Mouse (Mus musculus) megakaryocyte, adult 5-6 weeks (primary cell): ENCODE data around the gene Scgb3a1. TPM values are rescaled to one million over a fixed set of nuclear protein-coding genes. Genes with fewer than 3 reads are reported as not detected.

Experiments used
- ATAC-seq: 2 replicates; pipeline ENCODE4 v1.8.0; 2016; ENCODE audit warnings: mild to moderate bottlenecking, inconsistent platforms; ENCODE audit not compliant: poor library complexity, severe bottlenecking
- total RNA-seq, 2 experiments: library from RNA; stranded (forward) in 1 of 2; stranded (reverse) in 1 of 2; fragments of 153-499, 151-499 nt in 1 of 2; fragments of 221-1000, 200-1000 nt in 1 of 2; gene quantifications; 2 replicates each; pipeline versions ENCODE4 v1.2.3 to v1.2.4; 2015 to 2017

The Scgb3a1 gene
- total RNA-seq (2015) = not detected in 2 replicates
- total RNA-seq (2017) = not detected in 2 replicates

DNA sequence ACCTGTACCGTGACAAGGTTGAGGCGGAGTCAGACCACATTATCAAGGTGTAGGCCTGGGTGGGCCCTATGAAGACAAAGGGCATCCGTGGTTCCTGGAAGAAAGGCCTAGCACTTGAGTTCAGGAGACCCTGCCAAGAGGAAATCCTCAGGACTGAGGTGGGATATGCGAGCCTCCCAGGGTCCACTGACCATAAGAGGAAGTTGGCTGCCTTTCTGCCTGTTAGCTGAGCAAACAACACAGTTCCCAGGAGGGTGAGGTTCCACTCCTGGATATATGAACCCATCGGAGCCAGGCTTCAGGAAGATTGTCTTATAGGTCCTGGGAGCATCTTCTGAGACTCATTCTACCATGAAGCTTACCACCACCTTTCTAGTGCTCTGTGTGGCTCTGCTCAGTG is at the start of gene Scgb3a1:
TSS of gene Scgb3a1 (plus strand) at position 301 of the 400 bp plus-strand sequence.
- no peak for ATAC-seq

DNA sequence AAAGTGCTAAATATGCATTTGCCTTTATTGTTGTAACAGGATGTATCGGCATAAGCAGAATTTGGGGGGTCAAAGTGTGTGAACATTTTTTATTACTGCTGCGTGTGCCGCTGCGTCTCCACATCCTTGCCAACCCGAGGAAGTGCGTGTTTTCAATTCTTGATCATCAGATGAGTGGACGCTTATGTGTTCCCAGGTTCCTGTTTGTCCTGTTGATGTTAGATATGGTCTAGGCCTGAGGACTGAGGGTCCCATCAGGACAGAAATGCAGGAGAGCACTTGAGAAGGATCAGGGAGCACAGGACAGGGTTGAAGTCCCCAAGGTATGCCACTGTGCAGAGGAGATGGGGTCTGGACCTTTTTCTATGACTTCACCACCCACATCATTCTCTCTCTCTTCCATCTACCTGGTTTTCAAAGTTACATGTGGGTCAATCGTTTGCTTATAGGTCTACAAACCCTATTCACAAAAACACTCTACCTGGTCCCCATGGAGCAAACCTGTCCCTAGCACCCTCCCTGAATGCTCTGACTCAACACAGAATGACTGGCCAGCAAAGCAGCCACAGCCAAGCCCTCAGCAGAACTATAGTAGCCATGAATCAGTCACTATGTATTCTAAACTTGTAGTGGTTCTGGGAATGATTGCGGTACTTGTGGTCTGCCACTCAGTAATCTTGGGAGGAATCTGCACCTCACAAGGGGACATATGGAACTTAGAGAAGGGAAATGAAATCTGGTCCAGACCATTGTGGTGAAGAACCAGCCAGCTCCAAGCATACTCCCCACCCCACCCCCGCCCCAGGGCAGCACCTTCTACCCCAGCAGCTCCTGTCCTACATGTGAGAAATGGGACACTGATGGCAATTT is 47.3 kb upstream of the Scgb3a1 start:
- no peak for ATAC-seq

DNA sequence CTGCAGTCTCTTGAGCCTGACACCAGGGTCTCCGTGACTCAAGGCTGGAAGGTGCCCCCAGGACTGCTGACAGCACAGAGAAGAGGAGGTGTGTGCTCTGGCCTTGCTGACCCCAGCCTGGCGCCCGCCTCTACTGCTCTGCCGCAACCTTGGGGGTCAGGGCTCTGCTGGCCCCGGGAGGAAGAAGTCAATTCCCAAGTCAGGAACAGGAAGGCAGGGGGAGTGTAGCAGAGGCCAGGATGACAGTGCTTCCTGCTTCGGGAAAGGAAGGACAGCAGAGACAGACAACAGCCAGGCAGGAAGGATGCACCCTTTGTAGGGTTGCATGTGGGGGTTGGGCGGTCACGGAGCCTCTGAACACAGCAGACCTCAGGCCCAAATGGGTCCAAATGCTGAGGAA is 44.9 kb upstream of the Scgb3a1 start:
- ATAC-seq = no peak

DNA sequence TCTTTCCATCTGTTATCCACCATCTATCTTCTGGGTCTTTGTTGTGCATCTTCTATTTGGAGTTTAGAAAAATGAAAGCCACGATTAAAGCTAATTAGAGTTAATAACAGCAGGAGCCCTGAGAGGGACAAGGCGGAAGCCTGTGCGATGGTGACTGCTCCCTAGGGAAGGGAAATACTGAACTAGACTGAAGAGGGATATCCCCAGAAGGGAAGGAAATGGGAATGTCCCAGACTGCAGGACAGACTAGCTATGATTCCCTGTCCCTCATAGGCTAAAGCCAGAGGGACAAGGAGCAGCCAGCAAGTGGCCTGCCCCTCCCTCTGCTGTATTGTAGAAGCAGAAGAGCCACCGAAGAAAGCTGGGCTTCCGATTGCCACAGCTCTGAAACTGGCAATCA is 41.5 kb upstream of the Scgb3a1 start:
- no peak for ATAC-seq

DNA sequence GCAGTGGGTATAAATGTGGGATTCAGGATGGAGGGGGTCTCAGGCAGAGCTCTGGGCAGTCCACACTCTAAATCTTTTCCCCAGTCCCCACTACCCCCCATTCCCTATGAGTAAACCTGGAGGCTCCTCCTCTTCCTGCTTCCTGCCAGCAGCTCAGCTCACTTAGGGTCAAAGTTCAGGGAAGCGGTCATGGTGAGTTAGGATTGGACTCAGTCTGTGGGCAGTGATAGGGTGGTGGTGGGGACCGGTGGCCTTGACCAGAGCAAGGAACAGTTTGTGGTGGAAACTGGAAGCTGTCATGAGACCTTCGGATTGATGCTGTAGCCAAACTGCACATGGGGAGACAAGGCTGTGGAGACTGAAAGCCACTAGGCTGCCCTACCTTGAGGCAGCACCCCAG is 39.3 kb upstream of the Scgb3a1 start:
- no peak for ATAC-seq

DNA sequence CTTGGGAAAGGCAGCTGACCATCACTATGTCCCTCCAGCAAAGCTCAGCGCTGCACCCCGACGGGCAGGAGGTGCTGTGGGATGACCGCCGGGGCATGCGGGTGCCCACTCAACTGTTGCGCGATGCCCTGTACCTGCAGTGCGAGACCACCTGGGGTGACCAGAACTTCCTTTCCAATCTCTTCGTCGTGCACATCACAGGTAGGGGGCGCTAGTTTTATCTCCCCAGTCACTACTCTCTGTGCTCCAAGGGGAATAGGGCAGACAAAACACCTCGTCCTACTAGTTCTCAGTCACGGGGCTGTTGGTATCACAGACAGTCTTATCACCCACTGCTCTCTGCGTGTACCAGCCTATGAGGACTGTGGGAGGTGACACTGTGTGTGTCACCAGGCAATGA is 37.5 kb upstream of the Scgb3a1 start:
- no peak for ATAC-seq

DNA sequence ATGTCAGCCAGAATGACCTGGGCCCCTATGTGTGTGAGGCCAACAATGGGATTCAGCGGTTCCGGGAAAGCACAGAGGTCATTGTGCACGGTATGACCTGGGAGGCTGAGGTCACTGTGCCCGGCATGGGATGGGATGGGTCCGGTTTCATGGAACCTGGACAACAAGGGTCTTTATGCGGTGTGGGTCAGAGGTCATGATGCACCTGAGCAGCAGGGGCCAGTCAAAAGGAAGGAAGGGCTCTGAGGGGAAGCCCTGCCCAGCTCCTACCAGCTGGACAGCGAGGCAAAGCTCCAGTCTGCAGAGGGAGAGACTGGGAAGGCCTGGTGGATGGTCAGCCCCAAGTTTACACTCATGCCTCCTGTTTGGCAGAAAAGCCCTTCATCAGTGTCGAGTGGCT is 36.7 kb upstream of the Scgb3a1 start:
- no peak for ATAC-seq

DNA sequence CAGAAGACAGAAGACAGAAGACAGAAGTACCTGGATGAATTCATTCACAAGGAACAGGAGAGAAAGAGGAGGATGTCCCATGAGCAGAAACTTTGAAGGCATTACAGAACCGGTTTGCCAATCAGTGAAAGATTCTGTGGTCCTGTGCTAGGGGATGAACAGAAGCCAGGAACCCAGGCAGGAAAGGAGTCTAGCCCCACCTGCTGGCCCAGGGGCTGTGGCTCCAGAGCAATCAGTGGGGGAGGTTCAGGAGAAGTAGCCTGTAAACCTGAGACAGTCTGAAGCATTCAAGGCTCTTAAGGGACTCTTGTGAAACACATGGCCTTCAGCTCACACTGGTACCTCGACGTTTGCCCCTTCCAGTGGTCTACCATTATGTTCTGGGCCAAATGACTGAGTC is 32.3 kb upstream of the Scgb3a1 start:
- ATAC-seq = no peak

DNA sequence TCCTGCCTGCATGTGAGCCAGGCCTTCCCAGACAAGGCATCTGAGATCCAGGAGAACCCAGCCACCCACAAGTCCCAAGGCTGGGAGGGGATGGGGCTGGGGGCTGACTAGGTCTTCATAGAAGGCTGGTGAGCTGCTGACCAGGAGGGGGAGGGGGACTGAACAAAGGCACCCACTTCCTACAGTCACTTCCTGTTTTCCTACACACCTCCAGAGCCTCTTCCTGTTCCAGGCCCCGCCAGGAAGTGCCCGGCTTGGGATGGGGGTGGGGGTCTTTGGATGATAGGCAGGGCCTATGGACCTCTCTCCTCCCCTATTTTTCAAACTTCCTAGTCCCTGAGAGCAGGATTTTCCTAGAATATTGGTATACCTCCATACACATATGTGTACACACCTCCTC is 31.2 kb upstream of the Scgb3a1 start:
- no peak for ATAC-seq

DNA sequence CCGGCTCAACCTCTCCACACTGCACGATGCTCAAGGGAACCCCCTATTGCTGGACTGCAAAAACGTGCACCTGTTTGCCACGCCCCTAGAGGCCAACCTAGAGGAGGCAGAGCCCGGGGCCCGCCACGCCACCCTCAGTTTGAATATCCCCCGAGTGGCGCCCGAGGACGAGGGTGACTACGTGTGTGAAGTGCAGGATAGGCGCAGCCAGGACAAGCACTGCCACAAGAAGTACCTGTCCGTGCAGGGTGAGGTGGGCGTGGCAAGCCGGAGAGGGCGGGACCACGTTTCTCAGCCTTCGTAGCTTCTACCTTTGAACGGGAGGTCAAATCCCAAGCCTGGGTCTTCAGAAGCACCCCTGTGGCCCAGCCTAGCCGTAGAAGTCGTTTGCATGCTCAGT is 29.3 kb upstream of the Scgb3a1 start:
- no peak for ATAC-seq

DNA sequence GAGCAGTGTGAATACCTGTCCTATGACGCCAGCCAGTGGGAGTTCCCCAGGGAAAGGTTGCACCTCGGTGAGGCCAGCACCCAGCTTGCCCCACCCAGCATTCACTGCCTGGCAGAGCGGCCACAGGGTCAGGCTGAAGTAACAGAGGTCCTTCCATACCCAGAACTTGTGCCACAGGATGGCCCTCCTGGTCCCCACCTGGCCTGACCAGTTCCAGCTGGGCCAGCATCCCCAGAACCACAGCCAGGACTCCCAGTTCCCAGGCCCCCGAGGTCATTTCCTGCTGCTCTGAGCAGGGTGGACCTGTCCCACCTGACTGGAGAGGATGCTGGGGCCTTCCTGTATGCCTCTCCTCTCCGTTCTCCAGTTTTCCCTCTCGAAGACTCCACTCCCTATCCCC is 27.7 kb upstream of the Scgb3a1 start:
- ATAC-seq = no peak

DNA sequence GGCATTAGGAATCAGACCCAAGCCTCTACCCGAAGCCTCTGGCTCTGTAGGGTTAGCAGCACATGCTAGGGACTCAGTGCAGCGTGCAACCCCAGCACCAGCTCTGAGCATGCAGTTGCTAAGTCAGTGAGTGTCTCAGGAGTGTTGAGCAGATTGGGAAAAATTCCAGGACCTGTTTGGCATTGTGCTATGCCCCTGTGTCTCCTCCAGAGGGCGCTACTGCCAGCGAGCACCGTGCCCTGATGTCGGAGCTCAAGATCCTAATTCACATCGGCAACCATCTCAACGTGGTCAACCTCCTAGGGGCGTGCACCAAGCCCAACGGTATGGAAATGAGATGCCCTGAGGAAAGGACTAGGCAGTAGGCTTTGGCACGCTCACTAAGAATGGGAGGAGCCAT is 27.0 kb upstream of the Scgb3a1 start:
- no peak for ATAC-seq

DNA sequence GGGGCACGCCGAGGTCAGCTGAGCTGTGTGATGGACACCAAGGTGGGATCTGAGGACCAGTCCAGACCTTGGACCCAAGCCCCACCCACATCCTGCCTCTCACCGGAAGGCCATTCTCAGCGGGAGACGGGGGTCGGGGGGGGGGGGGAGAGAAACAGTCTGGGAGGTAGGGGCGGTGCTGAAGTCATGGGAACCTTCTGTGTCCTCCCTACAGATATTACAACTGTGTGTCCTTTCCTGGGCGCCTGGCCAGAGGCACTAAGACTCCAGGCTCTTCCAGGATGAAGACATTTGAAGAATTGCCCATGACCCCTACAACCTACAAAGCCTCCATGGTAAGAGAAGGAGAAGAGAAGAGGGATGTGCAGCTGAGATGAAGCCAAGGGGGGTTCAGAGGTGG is 17.7 kb upstream of the Scgb3a1 start:
- ATAC-seq = no peak

DNA sequence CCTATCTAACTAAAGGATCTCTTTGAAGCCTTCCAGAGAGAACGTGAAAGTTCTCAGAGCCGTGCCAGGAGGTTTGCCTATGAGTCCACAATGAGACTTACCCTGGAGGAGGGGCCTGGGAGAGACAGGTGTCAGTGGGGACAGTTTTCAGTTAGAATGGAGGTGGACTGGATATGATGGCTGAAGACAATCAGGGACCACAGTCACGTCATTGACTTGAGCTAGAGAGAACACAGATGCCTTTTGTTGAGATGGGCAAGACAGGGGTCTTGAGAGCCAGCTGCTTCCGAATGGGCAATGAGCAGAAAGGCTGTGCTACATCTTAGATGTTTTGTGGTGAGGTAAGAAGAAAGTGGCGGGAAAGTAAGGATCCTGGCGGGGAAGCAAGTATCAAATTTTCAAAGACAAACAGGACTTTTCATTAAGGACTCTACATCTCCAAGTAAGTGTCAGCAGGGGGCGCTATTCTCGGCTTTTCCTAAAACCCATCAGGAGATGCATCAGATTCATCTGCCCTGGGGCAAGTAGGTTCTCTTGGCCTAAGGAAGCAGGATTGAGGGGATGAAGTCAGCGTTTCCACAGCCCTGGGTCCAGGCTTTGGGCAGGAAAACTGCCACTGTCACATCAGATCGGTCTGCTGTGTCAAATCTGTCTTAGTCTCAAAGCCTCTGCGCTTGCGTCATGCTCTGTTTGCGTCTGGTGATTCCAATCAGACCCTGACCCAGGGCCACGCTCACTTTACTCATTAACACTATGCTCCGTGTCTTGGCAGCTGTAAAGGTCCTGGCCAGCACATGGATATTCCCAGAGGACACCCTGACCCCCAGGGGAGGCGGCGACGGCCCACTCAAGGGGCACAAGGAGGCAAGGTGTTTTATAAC is 13.1 kb upstream of the Scgb3a1 start:
- ATAC-seq = no peak

DNA sequence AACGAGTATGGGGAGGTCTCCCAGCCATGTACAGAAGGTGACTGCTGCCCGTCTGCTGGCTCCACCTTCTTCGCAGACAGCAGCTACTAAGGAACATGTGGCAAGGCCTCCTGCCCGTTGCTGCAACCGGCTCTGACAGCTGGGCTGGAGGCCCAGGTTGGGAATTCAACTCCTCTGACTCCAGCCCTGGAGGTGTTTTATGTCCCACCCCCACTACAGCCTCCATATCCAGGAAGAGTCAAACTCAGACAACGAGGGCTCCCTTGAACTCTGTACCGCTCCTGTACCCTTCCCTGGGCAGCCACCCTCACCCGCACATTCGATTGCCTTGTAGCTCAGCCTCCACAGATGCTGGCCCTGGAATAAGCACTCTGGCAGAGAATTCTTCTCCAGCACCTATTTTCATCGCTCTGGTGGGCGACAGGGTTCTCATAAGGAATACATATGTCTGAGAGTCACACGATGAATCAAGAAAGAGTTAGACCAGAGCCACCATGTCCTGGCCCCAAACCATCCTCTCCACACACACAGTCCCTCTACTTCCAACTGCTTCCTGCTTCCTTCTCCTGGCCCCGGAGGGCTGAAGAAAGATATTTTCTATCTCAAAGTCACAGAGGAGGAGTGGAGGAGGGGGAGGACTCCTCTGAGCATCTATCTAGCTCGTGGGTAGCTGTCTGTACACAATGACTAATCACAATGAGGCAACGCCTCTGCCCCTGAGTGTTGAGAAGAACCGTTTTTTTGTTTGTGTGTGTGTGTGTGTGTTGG is 12.2 kb upstream of the Scgb3a1 start:
- no peak for ATAC-seq

DNA sequence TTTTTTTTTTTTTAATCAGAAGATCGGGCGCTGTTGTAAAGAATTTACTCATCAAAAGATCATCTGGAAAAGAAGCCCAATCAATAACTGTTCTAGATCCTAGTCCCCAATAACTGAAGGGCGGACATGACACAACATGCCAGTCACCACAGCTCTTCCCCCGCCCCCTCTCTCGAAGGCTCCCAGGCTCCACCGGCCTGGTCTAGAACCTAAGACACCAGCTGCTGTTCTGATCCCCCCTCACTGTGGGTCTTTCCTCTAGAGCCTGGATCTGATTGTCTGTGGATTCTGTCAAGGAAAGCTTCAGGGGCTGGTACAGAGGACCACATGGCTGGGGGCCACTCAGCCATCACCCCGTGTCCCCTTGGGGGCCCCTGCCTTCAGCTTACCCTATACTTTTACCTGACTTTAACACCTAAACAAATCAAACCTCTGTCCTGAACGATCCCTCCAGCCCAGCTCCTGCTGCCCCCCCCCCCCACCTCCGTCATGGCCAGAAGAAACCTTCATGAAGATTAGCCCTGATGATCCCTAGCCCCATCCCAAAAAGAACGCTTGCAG is 11.6 kb upstream of the Scgb3a1 start:
- ATAC-seq = no peak

DNA sequence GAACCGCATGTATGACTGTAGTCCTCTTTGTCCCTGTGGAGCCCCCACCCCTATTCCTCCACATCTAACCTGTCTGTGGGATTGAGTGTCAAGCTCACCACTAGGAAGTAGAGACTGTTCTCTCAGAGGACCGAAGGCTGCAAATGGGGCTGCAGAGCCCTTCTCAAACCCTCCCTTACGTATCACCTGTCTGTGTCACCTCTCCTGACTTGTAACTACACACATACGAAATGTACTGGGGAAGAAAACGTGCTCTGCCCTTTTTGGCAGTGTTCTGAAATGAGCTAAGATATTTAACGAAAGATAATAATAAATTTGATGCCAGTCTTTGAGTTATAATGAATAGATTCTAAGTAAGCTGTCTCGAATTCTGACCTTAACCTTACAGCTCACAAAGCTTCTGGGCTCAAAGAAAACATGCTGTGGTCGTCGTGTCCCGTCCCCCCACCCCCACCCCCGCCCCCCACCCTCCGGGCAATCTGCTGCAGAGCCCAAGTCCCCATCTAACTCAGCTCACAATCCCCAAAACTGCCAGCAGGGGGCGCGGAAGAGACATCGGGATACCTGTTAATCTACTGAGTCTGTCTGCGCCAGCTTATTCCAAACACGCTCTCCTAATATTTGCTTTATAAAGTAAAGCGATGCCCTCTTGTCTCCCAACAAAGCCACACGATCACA is 10.9 kb upstream of the Scgb3a1 start:
- peak; percentile 82 for ATAC-seq

DNA sequence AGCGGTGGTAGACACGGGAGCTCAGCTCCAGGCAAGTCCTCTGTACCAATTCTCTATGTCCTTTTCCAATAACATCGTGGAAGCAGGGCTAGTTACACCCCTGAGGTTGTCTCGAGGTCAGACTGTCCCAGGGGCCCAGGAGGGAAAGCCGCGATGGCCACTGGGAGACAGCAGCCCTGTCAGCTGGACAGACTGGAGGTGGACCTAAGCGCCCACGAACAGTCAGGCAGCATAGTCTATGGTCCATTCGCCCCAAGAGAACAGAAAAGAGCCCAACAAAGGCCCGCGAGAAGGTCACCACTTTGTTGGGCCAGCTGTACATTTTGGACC is 10.4 kb upstream of the Scgb3a1 start:
- peak; percentile 30; the same call in 1 of the 2 replicates for ATAC-seq

DNA sequence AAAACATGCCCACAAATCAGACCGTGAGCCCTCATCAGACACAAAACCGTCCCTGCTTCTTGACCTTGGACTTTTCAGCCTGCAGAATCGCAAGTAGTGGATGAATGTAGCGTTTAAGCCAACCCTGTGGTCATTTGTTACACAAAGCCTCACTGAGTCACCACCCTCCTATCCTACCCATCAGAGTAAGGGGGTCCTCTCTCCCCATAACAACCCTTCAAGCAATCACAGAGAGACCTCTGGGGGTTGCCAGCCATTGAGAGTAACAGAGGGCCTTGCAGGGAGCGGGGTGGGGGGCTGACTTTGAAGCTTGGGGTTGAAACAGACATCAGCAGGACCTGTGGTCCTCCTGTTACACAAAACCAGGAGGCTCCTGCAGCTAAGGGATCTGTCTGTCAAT is 8.8 kb upstream of the Scgb3a1 start:
- ATAC-seq = no peak

DNA sequence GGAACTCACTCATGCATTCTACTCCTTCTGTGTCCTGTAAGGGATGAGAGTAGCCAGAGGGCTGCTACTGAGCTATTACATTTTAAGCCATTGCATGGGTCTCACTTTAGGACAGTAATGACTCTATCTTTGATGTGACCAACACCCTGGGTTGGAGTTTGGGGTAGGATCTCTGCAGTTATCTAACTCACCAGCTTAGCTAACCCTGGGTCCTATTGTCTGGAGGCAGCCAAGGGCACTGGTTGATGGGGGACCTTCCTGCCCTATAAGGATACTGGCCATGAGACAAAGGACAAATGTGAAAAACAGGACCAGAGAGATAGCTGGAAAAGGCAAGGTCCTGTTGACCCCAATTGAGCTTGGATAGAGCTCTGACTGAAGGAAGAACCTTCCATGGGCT is 7.9 kb upstream of the Scgb3a1 start:
- ATAC-seq = no peak
